Mouse (Mus musculus) midbrain, embryonic 14.5 days (tissue): ENCODE measurements around the gene Llph. TPM values are rescaled to one million over a fixed set of nuclear protein-coding genes. Genes with fewer than 3 reads are reported as not detected.
"Not testable (repeated sequence)": the region's sequence is repeated elsewhere in the genome, so short reads cannot be mapped to it uniquely, and the experiment has no call there.

ENCODE experiments used
- ATAC-seq: fragments of 200-750 bp; cut with Nextera tagmentation; 2 replicates; pipeline ENCODE4 v1.8.0; 2017; ENCODE audit warnings: moderate number of reproducible peaks, moderate library complexity; ENCODE audit not compliant: low FRiP score, low TSS enrichment
- DNase-seq: peaks from one replicate; pipeline ENCODE4 v3.0.0-alpha.2; 2015
- H3K27ac ChIP-seq: fragments of 300-500 bp; sonication (generic); replicated peaks from 2 replicates; pipeline ENCODE4 v1.5.1; 2014; ENCODE audit warnings: mild to moderate bottlenecking, low read depth, low read length, moderate library complexity
- H3K27me3 ChIP-seq: fragments of 300-500 bp; sonication (generic); 2 replicates; pipeline ENCODE4 v1.6.1; 2014; ENCODE audit warnings: low read length, control low read depth, mixed read lengths; ENCODE audit not compliant: control insufficient read depth, insufficient read depth
- H3K36me3 ChIP-seq: fragments of 300-500 bp; sonication (generic); 2 replicates; pipeline ENCODE4 v1.6.1; 2014; ENCODE audit warnings: low read length, control low read depth; ENCODE audit not compliant: control insufficient read depth, insufficient read depth
- H3K4me1 ChIP-seq: fragments of 300-500 bp; sonication (generic); 2 replicates; pipeline ENCODE4 v1.6.1; 2014; ENCODE audit warnings: mild to moderate bottlenecking, antibody characterized with exemption, low read length, control low read depth; ENCODE audit not compliant: control insufficient read depth, insufficient read depth
- H3K4me2 ChIP-seq: fragments of 300-500 bp; sonication (generic); 2 replicates; pipeline ENCODE4 v1.6.1; 2014; ENCODE audit warnings: mild to moderate bottlenecking, low read length, moderate library complexity
- H3K4me3 ChIP-seq: fragments of 300-500 bp; sonication (generic); replicated peaks from 2 replicates; pipeline ENCODE4 v1.5.1; 2014; ENCODE audit warnings: low read depth, low read length
- H3K9ac ChIP-seq: fragments of 300-500 bp; sonication (generic); replicated peaks from 2 replicates; pipeline ENCODE4 v1.6.1; 2014; ENCODE audit warnings: mild to moderate bottlenecking, low read length, moderate library complexity
- H3K9me3 ChIP-seq: fragments of 300-500 bp; sonication (generic); 2 replicates; pipeline ENCODE4 v1.6.1; 2016; ENCODE audit warnings: low read length, control low read depth, mixed read lengths; ENCODE audit not compliant: control insufficient read depth
- WGBS: fragments of 180-500 bp; shearing (Covaris S2); extraction: QIAGEN DNeasy Blood & Tissue Kit; methylation state at CpG from one replicate; pipeline ENCODE4 v1.1.7; 2014; 5-methylcytosine and 5-hydroxymethylcytosine counted together
- polyA plus RNA-seq: library from polyadenylated mRNA; unstranded; fragments of >200 nt; fragmentation: Nextera tagmentation; extraction: Ambion mirVana; gene quantifications from 2 replicates; pipeline ENCODE4 v1.2.1, GENCODE M21; 2014

Gene Llph
- polyA plus RNA-seq, 1 experiment from 2014 or later: 39.6 TPM

GRCm38 (mm10) chr10:120209539-120209925 is 17.3 kb upstream of the Llph start:
- Histone ChIP-seq H3K4me1 (peaks cover 8% of the 10 kb centered on the region; the same call in 1 of the 2 replicates), H3K4me3 (peak overlapping the region; percentile 85), H3K9ac (no peak overlapping the region), H3K36me3 (no peaks in the 10 kb centered on the region), H3K27me3 (no peaks in the 10 kb centered on the region), H3K27ac (no peak overlapping the region), H3K4me2 (peak overlapping the region; percentile 69), H3K9me3 (no peaks in the 10 kb centered on the region)
- DNase-seq (no peak), ATAC-seq (no peak)
- 79% methylated on average over 6 of the region's 6 CpGs for WGBS

GRCm38 (mm10) chr10:120210096-120210495 is 16.8 kb upstream of the Llph start:
- 90% methylated on average over 3 of the region's 3 CpGs for WGBS
- H3K36me3 ChIP-seq: no peaks in the 10 kb centered on the region
- H3K27me3 ChIP-seq: no peaks in the 10 kb centered on the region
- no peak overlapping the region for H3K4me3 ChIP-seq
- ATAC-seq: no peak
- H3K9me3 ChIP-seq: no peaks in the 10 kb centered on the region
- no peak for DNase-seq
- no peak overlapping the region for H3K9ac ChIP-seq
- peaks cover 8% of the 10 kb centered on the region; the same call in 1 of the 2 replicates for H3K4me1 ChIP-seq
- no peak overlapping the region; the same call in 1 of the 2 replicates for H3K4me2 ChIP-seq
- no peak overlapping the region for H3K27ac ChIP-seq

GRCm38 (mm10) chr10:120217099-120217498 is 9.8 kb upstream of the Llph start:
- DNase-seq, H3K4me3 ChIP-seq, H3K4me2 ChIP-seq, H3K27ac ChIP-seq, H3K27me3 ChIP-seq, ATAC-seq, H3K9me3 ChIP-seq, H3K9ac ChIP-seq, H3K4me1 ChIP-seq: not testable (repeated sequence)
- H3K36me3 ChIP-seq: peaks cover 35% of the 10 kb centered on the region
- 80% methylated on average over 1 of the region's 1 CpGs for WGBS

- ATAC-seq: no peak
These were observed 7.9 kb upstream of the Llph start for GRCm38 (mm10) chr10:120218996-120219395.

GRCm38 (mm10) chr10:120219578-120220359 is 7.1 kb upstream of the Llph start:
- ATAC-seq (no peak), DNase-seq (no peak)
- H3K9me3 ChIP-seq: no peaks in the 10 kb centered on the region
- no peak overlapping the region for H3K9ac ChIP-seq
- 85% methylated on average over 14 of the region's 14 CpGs for WGBS
- H3K27me3 ChIP-seq: no peaks in the 10 kb centered on the region
- H3K4me1 ChIP-seq: no peaks in the 10 kb centered on the region
- H3K4me2 ChIP-seq: no peak overlapping the region
- no peak overlapping the region for H3K27ac ChIP-seq
- H3K4me3 ChIP-seq: no peak overlapping the region
- H3K36me3 ChIP-seq: peaks cover 40% of the 10 kb centered on the region

More at GRCm38 (mm10) chr10:120218996-120219395, 7.9 kb upstream of the Llph start:
- DNase-seq: no peak
- H3K4me1 ChIP-seq: no peaks in the 10 kb centered on the region
- H3K9me3 ChIP-seq: no peaks in the 10 kb centered on the region
- H3K4me2 ChIP-seq: no peak overlapping the region
- no peaks in the 10 kb centered on the region for H3K27me3 ChIP-seq
- 95% methylated on average over 10 of the region's 10 CpGs for WGBS
- no peak overlapping the region for H3K4me3 ChIP-seq
- no peak overlapping the region for H3K9ac ChIP-seq
- peaks cover 40% of the 10 kb centered on the region for H3K36me3 ChIP-seq
- no peak overlapping the region for H3K27ac ChIP-seq

GRCm38 (mm10) chr10:120220776-120221175 is 6.1 kb upstream of the Llph start:
- ATAC-seq: no peak
- H3K36me3 ChIP-seq: peaks cover 36% of the 10 kb centered on the region
- H3K4me2 ChIP-seq: no peak overlapping the region
- no peaks in the 10 kb centered on the region for H3K27me3 ChIP-seq
- no peak overlapping the region for H3K27ac ChIP-seq
- no peaks in the 10 kb centered on the region for H3K9me3 ChIP-seq
- no peaks in the 10 kb centered on the region for H3K4me1 ChIP-seq
- no peak for DNase-seq
- H3K9ac ChIP-seq: no peak overlapping the region
- no peak overlapping the region for H3K4me3 ChIP-seq
- 91% methylated on average over 7 of the region's 7 CpGs for WGBS

- Histone ChIP-seq H3K9ac (no peak overlapping the region), H3K4me1 (peaks cover 9% of the 10 kb centered on the region; the same call in 1 of the 2 replicates), H3K27ac (no peak overlapping the region), H3K27me3 (no peaks in the 10 kb centered on the region), H3K36me3 (peaks cover 23% of the 10 kb centered on the region), H3K9me3 (no peaks in the 10 kb centered on the region), H3K4me3 (no peak overlapping the region), H3K4me2 (no peak overlapping the region)
- ATAC-seq (no peak), DNase-seq (peak; percentile 84)
- WGBS: 26% methylated on average over 5 of the region's 5 CpGs
These were observed 4.8 kb downstream of the Llph start for GRCm38 (mm10) chr10:120231718-120232117.

GRCm38 (mm10) chr10:120233655-120234367 is 6.9 kb downstream of the Llph start:
- DNase-seq: peak; percentile 87
- 35% methylated on average over 18 of the region's 18 CpGs for WGBS
- H3K4me1 ChIP-seq: no peaks in the 10 kb centered on the region
- H3K4me2 ChIP-seq: no peak overlapping the region
- H3K27ac ChIP-seq: no peak overlapping the region
- no peaks in the 10 kb centered on the region for H3K9me3 ChIP-seq
- peaks cover 18% of the 10 kb centered on the region for H3K36me3 ChIP-seq
- no peak for ATAC-seq
- H3K9ac ChIP-seq: no peak overlapping the region
- H3K4me3 ChIP-seq: no peak overlapping the region
- H3K27me3 ChIP-seq: no peaks in the 10 kb centered on the region
